Mouse (Mus musculus): ENCODE measurements around the gene Ppara.

Ppara gene

GRCm38 (mm10) chr15:85729256-85729655, 5.5 kb upstream of the Ppara start:
- DNase-seq (ENCODE audit: low read depth), result no peak

GRCm38 (mm10) chr15:85730027-85730426, 4.8 kb upstream of the Ppara start:
- no peak for DNase-seq (ENCODE audit: low read depth)

- no peak for DNase-seq (ENCODE audit: low read depth)
These were observed 2.7 kb upstream of the Ppara start for GRCm38 (mm10) chr15:85731885-85732603.

- no peak for DNase-seq (ENCODE audit: low read depth)
These were observed 2.2 kb upstream of the Ppara start for GRCm38 (mm10) chr15:85732604-85732968.

GRCm38 (mm10) chr15:85733686-85734085, 1.1 kb upstream of the Ppara start:
- no peak for DNase-seq (ENCODE audit: low read depth)

- DNase-seq (ENCODE audit: low read depth), result no peak
These were observed 635 bp upstream of the Ppara start for GRCm38 (mm10) chr15:85734148-85734547.

- peak; percentile 69 for DNase-seq (ENCODE audit: low read depth)
These were observed 466 bp downstream of the Ppara start for GRCm38 (mm10) chr15:85735063-85735835.

GRCm38 (mm10) chr15:85735836-85736190, 1.0 kb downstream of the Ppara start:
- DNase-seq (ENCODE audit: low read depth), result no peak

GRCm38 (mm10) chr15:85736506-85736905, 1.7 kb downstream of the Ppara start:
- no peak for DNase-seq (ENCODE audit: low read depth)

- DNase-seq (ENCODE audit: low read depth), result no peak
These were observed 3.6 kb downstream of the Ppara start for GRCm38 (mm10) chr15:85738416-85738815.

GRCm38 (mm10) chr15:85738939-85739338, 4.2 kb downstream of the Ppara start:
- no peak for DNase-seq (ENCODE audit: low read depth)

- no peak for DNase-seq (ENCODE audit: low read depth)
These were observed 7.8 kb downstream of the Ppara start for GRCm38 (mm10) chr15:85742608-85743007.

- DNase-seq (ENCODE audit: low read depth), result no peak
These were observed 9.2 kb downstream of the Ppara start for GRCm38 (mm10) chr15:85743946-85744345.

GRCm38 (mm10) chr15:85746178-85746577, 11.4 kb downstream of the Ppara start:
- DNase-seq (ENCODE audit: low read depth), result no peak

- DNase-seq (ENCODE audit: low read depth), result no peak
These were observed 11.9 kb downstream of the Ppara start for GRCm38 (mm10) chr15:85746671-85747070.

- DNase-seq (ENCODE audit: low read depth), result no peak
These were observed 13.2 kb downstream of the Ppara start for GRCm38 (mm10) chr15:85747951-85748350.

GRCm38 (mm10) chr15:85748466-85748865, 13.7 kb downstream of the Ppara start:
- no peak for DNase-seq (ENCODE audit: low read depth)

- DNase-seq (ENCODE audit: low read depth), result no peak
These were observed 14.4 kb downstream of the Ppara start for GRCm38 (mm10) chr15:85749141-85749540.

GRCm38 (mm10) chr15:85750115-85750514, 15.3 kb downstream of the Ppara start:
- DNase-seq (ENCODE audit: low read depth), result no peak

- no peak for DNase-seq (ENCODE audit: low read depth)
These were observed 17.9 kb downstream of the Ppara start for GRCm38 (mm10) chr15:85752655-85753054.

- DNase-seq (ENCODE audit: low read depth), result no peak
These were observed 19.4 kb downstream of the Ppara start for GRCm38 (mm10) chr15:85754033-85754650.

GRCm38 (mm10) chr15:85755214-85755613, 20.4 kb downstream of the Ppara start:
- no peak for DNase-seq (ENCODE audit: low read depth)

GRCm38 (mm10) chr15:85756611-85757010, 21.8 kb downstream of the Ppara start:
- DNase-seq (ENCODE audit: low read depth), result no peak
